Mouse (Mus musculus) heart, adult 2 months (tissue): ENCODE data around the gene Adamts15. TPM values are rescaled to one million over a fixed set of nuclear protein-coding genes. Genes with fewer than 3 reads are reported as not detected.

Experiments used
- DNase-seq, 2 experiments: peaks; one replicate each; pipeline ENCODE4 v3.0.0; 2021
- H3K27ac ChIP-seq: fragments of 200-600 bp; 2 replicates; pipeline ENCODE4 v1.8.1; 2022
- H3K27me3 ChIP-seq: fragments of 200-500 bp; 2 replicates; pipeline ENCODE4 v1.6.1; 2012; ENCODE audit warnings: mild to moderate bottlenecking, low read length, inconsistent platforms, mixed read lengths; ENCODE audit not compliant: control insufficient read depth, insufficient read depth
- H3K36me3 ChIP-seq: fragments of 200-500 bp; 2 replicates; pipeline ENCODE4 v1.6.1; 2012; ENCODE audit warnings: low read length, inconsistent platforms; ENCODE audit not compliant: control insufficient read depth, insufficient read depth
- H3K4me1 ChIP-seq: fragments of 200-500 bp; 2 replicates; pipeline ENCODE4 v1.6.1; 2011; ENCODE audit warnings: low read length; ENCODE audit not compliant: control insufficient read depth, insufficient read depth
- H3K4me3 ChIP-seq: fragments of 200-600 bp; 2 replicates; pipeline ENCODE4 v1.8.1; 2022
- H3K79me2 ChIP-seq: fragments of 200-500 bp; replicated peaks from 2 replicates; pipeline ENCODE4 v1.6.1; 2012; ENCODE audit warnings: mild to moderate bottlenecking, inconsistent platforms, low read length, moderate library complexity, mixed read lengths; ENCODE audit not compliant: control insufficient read depth, insufficient read depth
- H3K9ac ChIP-seq: fragments of 200-500 bp; 2 replicates; pipeline ENCODE4 v1.6.1; 2012; ENCODE audit warnings: low read depth, mild to moderate bottlenecking, control low read depth, inconsistent platforms, low read length, mixed read lengths
- CTCF ChIP-seq: fragments of 200-600 bp; IDR thresholded peaks from 2 replicates; pipeline ENCODE4 v1.8.1; 2022; ENCODE audit warnings: antibody characterized with exemption, mild to moderate bottlenecking, moderate library complexity
- EP300 ChIP-seq: fragments of 200-500 bp; IDR thresholded peaks from 2 replicates; pipeline ENCODE4 v1.6.1; 2011; ENCODE audit warnings: low read depth, low read length, control low read depth; ENCODE audit not compliant: insufficient read depth
- POLR2A ChIP-seq: fragments of 200-500 bp; IDR thresholded peaks from 2 replicates; pipeline ENCODE4 v1.6.1; 2011; ENCODE audit warnings: mild to moderate bottlenecking, low read depth, low read length, control low read depth; ENCODE audit not compliant: insufficient read depth
- WGBS: fragments of 180-500 bp; shearing (Covaris S2); methylation state at CpG from one replicate; pipeline ENCODE4 v1.1.7; 2018; 5-methylcytosine and 5-hydroxymethylcytosine counted together
- intact Hi-C: fragments of 180-260 bp; cut with DNase I; formaldehyde crosslinking; loops from one replicate; pipeline ENCODE4 v1.15.1; 2025
- polyA plus RNA-seq: library from polyadenylated mRNA; depleted of rRNA; stranded (reverse); fragments of >200 nt; gene quantifications from 2 replicates; pipeline ENCODE4 v1.2.3, GENCODE M21; 2012
- total RNA-seq, 2 experiments: library from RNA; stranded (reverse); gene quantifications; 2 replicates each; pipeline ENCODE4 v1.2.3; 2021

Adamts15 gene
- total and polyA plus RNA-seq, 3 experiments: 6.4 to 8.5 (median 7.6) TPM

GRCm38 (mm10) chr9:30963780-30964179 lies 41.5 kb upstream of the Adamts15 start:
- no peaks in the 10 kb centered on the region for H3K36me3 ChIP-seq
- H3K27ac ChIP-seq: no peak overlapping the region
- no peak overlapping the region for H3K4me3 ChIP-seq
- TF ChIP-seq CTCF (no peak), EP300 (no peak), POLR2A (no peak)
- H3K9ac ChIP-seq: no peak overlapping the region
- intact Hi-C loops: no loop called here
- H3K79me2 ChIP-seq: no peaks in the 10 kb centered on the region
- H3K4me1 ChIP-seq: peaks cover 8% of the 10 kb centered on the region
- DNase-seq: peak in 1 of 2 experiments; percentile 53
- H3K27me3 ChIP-seq: no peaks in the 10 kb centered on the region
- 59% methylated on average over 4 of the region's 4 CpGs for WGBS

GRCm38 (mm10) chr9:30955246-30955645 lies 33.0 kb upstream of the Adamts15 start:
- Histone ChIP-seq H3K36me3 (no peaks in the 10 kb centered on the region), H3K27me3 (no peaks in the 10 kb centered on the region), H3K4me3 (no peak overlapping the region), H3K4me1 (no peaks in the 10 kb centered on the region; the same call in 1 of the 2 replicates), H3K79me2 (no peaks in the 10 kb centered on the region), H3K9ac (no peak overlapping the region), H3K27ac (no peak overlapping the region)
- 84% methylated on average over 9 of the region's 9 CpGs for WGBS
- intact Hi-C loops: loop anchor here (5.0 kb wide), 1 partner anchor 127 kb away; no protein-coding TSS in a partner anchor
- no peak for DNase-seq
- TF ChIP-seq CTCF (no peak), EP300 (no peak), POLR2A (no peak)

GRCm38 (mm10) chr9:30953287-30953686 lies 31.0 kb upstream of the Adamts15 start:
- H3K27me3 ChIP-seq: no peaks in the 10 kb centered on the region
- H3K4me1 ChIP-seq: no peaks in the 10 kb centered on the region; the same call in 1 of the 2 replicates
- H3K4me3 ChIP-seq: no peak overlapping the region
- intact Hi-C loops: no loop called here
- no peak for DNase-seq
- no peak overlapping the region for H3K9ac ChIP-seq
- H3K27ac ChIP-seq: no peak overlapping the region
- TF ChIP-seq EP300 (no peak), CTCF (peak; percentile 38), POLR2A (no peak)
- H3K79me2 ChIP-seq: no peaks in the 10 kb centered on the region
- no peaks in the 10 kb centered on the region for H3K36me3 ChIP-seq
- 65% methylated on average over 8 of the region's 8 CpGs for WGBS

GRCm38 (mm10) chr9:30951461-30951860 lies 29.2 kb upstream of the Adamts15 start:
- DNase-seq: no peak
- Histone ChIP-seq H3K79me2 (no peaks in the 10 kb centered on the region), H3K9ac (no peak overlapping the region), H3K27me3 (no peaks in the 10 kb centered on the region), H3K4me3 (no peak overlapping the region), H3K27ac (no peak overlapping the region), H3K36me3 (no peaks in the 10 kb centered on the region), H3K4me1 (no peaks in the 10 kb centered on the region; the same call in 1 of the 2 replicates)
- intact Hi-C loops: no loop called here
- TF ChIP-seq POLR2A (no peak), CTCF (no peak), EP300 (no peak)
- 79% methylated on average over 5 of the region's 5 CpGs for WGBS

GRCm38 (mm10) chr9:30950592-30950991 lies 28.3 kb upstream of the Adamts15 start:
- Histone ChIP-seq H3K9ac (no peak overlapping the region), H3K79me2 (no peaks in the 10 kb centered on the region), H3K27me3 (no peaks in the 10 kb centered on the region), H3K36me3 (no peaks in the 10 kb centered on the region), H3K27ac (no peak overlapping the region), H3K4me1 (no peaks in the 10 kb centered on the region; the same call in 1 of the 2 replicates), H3K4me3 (no peak overlapping the region)
- no peak for TF ChIP-seq CTCF
- no peak for TF ChIP-seq POLR2A
- TF ChIP-seq EP300: no peak
- DNase-seq: no peak
- intact Hi-C loops: no loop called here
- 36% methylated on average over 4 of the region's 4 CpGs for WGBS

- Histone ChIP-seq H3K4me3 (no peak overlapping the region), H3K9ac (no peak overlapping the region), H3K27ac (no peak overlapping the region), H3K36me3 (no peaks in the 10 kb centered on the region), H3K27me3 (no peaks in the 10 kb centered on the region), H3K79me2 (no peaks in the 10 kb centered on the region), H3K4me1 (no peaks in the 10 kb centered on the region; the same call in 1 of the 2 replicates)
- DNase-seq: no peak
- intact Hi-C loops: no loop called here
- 61% methylated on average over 4 of the region's 4 CpGs for WGBS
- no peak for TF ChIP-seq POLR2A
- TF ChIP-seq CTCF: no peak
- TF ChIP-seq EP300: no peak
Measured at GRCm38 (mm10) chr9:30949971-30950370, 27.7 kb upstream of the Adamts15 start.
